Mouse (Mus musculus): ENCODE results near the gene Nav2.

Nav2 gene

DNA sequence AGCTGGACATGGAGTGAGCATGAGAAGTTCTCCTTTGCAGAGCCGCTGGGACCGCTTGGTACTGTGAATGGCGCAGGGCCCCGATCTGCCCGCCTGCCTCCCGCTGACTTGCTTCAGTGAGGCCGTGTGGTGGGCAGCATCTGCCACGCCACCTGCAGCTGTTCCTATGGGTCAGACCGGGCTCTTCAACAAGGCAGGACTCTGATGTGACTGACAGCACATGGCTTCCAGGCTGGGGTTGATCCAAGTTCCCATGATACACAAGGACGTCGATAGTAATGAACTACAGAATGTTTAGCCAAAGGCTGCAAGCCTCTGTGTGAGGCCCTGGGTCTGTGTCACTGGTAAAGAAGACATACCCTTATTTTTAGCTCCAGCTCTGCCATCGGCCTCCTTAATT lies 507.2 kb downstream of the Nav2 start:
- DNase-seq, result no peak

DNA sequence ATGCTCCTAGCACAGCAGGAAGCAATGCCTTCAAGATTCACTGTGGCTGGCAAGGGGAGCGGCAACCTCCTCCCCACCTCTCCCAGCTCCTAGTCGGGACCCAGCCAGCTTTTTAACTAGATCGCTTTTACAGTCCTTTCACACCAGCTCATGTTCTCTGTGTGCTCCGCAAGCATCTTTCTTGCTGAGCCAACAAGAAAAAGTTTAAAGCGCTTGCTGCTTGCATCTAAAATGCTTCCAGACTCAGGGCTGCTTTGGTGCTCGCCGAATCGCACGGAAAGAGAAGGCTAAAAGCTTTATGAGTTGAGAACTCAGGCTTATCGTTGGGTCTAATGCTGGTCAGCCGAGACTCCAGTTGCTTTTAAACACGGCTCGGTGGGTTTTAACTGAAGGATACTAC lies 510.3 kb downstream of the Nav2 start:
- DNase-seq, result no peak

DNA sequence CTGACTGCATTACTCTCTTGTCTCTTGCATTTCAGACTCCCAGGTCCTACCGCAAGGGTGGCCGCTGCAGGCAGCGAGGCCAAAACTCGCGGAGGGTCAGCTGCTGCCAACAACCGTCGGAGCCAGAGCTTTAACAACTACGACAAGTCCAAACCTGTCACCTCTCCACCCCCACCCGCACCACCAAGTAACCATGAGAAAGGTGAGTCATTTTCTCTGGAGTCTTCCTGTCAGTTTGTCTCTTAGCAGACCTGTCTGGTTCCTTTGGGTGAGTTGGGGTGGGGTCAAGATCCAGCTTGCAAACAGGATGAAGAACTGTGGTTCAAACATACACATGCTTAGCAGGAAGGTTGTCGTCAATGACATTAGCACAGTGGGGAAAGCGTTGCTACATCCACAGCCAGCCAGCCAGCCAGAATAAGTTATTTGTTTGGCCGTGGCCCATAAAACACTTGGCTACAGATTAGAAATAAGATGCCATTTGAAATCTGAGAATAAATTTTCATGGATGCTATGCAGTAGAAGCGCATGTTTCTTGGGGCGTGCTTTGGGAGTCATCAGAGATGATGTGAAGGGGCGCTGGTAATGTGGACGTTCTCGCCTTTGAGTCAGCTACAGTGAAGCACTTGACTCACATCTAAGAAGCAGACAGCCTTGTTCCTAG lies 511.8 kb downstream of the Nav2 start:
- DNase-seq, result no peak

DNA sequence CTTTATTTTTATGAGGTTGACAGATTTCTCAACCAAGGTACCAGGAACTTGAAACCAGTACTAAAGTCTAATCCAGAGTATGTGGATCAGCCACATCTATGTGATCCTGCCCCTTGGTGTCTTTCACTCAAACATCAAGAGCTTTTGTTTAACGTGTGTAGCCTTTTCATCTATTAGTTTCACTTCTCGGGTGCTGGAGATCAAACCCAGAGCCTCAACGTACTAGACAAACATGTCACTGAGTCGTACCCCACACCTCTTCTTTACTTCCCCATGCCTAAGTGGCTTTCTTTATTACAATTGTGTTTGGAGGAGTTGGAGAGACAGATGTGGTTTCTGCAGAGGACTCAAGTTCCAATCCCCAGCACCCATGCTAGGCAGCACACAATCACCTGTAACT lies 512.7 kb downstream of the Nav2 start:
- DNase-seq, result no peak

DNA sequence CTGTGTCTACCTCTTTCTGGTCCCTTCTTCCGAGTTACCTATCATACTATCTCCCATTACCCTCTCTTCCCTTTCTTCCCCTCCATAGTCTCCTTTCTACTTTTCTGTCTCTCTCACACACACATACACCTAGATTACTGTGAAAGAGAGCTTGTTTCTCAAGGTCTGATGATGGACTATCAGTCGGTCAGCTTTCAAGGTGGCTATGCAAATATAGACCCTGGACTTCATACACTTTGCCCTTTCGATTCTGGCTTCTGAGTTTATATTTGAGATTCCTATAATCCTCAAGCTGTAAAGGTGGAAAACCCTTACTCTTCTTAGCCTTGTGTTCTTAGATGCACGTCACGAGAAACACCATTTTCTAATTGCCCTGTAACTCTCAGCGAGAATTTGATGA lies 515.4 kb downstream of the Nav2 start:
- no peak for DNase-seq

DNA sequence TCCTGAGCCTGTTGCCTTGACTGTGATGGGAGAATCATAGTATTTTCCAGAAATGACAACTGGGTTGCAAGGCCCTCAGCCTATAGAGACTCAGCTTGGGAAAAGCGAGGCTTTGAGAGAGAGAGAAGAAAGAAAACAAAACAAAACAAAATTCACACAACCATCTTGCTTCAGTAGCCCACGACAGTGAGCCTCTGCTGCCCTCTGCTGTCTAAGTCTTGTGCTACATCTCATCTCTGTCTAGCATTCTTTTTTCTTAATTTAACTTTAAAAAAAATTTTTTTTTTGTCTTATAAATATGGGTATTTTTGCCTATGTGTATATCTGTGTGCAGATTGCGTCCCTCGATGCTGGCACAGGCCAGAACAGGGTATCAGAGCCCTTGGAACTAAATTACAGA lies 517.5 kb downstream of the Nav2 start:
- peak; percentile 60 for DNase-seq

DNA sequence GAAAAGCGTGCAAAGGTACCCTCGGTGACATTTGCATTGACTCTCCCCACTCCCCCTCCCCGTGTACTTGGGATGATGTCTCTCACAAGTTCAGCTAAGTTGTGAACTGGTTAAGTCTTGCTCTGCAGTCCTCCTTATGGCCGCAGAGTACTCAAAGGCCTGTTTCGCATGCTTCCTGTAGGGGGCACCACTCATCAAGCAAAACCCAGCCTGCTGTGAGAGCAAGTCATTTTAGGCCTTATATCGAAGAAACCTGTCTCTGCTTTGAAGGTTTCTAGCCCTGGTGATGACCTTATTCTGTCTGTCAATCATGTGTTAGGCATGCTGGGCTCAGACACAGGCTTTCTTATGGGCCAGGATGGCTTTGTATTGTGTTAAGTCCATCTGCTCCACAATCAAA lies 519.3 kb downstream of the Nav2 start:
- peak; percentile 25 for DNase-seq

DNA sequence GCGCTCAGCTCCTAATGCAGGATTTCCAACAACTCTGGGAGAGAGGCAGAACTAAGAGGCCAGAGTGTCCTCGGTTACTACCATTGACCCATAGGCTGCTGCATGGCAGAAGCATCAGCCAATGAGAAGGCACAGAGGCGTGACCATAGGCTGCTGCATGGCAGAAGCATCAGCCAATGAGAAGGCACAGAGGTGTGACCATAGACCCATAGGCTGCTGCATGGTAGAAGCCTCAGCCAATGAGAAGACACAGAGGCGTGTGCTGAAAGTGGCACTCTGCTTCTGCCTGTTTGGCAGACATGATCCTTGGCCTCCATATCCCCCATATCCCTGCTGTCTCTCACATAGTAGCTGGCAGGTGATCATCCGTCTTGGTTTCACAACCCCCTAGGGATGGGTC lies 520.4 kb downstream of the Nav2 start:
- no peak for DNase-seq

DNA sequence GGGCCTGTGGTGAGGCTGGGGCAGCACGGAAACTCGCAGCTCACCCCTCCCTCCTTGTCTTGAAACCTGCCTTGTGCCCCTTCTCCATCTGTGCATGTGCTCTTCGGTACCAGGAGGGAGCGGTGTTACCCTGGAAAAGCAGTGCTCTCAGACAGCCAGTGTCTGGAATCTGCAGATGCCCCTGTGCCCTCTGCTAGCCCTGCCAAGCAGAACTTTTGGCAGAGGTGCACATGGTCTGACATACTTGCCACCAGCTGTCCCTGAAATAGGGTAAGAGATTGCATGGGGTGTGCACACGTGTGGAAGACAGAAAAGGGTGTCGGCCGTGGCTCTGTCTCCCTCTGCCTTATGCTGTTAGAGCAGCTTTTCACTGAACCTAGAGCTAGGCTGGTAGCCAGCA lies 522.3 kb downstream of the Nav2 start:
- no peak for DNase-seq

DNA sequence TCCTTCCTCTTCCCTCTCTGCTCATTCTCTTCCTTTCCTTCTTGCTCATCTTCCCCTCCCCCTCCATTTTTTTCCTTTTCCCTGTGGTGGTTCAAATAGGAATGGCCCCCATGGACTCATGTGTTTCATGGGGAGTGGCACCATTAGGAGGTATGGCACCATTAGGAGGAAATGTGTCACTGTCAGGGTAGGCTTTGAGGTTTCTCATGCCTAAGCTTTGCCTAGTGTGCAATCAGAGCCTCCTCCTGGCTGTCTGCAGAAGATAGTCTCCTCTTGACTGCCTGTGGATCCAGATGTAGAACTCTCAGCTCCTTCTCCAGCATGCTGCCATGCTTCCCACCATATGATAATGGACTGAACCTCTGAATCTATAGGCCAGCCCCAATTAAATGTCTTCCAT lies 525.4 kb downstream of the Nav2 start:
- no peak for DNase-seq

DNA sequence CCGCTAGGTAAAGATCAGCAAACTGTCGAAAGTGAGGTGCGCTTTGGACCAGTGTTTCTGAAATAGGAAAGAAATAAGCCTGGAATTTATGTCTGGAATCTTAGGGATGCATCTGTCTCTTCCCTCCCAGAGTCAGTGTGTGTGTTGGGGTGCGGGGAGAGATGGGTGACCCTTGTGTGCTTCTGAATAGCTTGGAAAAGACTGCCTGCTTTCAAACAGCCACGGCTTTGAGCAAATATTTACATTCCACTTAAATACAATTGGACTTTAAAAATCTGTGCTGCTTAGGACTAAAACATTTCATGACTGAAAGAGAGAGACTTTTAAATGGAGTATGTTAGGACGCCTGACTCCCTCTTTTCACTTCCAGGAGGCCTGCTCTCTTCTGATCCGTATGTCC lies 528.0 kb downstream of the Nav2 start:
- no peak for DNase-seq

DNA sequence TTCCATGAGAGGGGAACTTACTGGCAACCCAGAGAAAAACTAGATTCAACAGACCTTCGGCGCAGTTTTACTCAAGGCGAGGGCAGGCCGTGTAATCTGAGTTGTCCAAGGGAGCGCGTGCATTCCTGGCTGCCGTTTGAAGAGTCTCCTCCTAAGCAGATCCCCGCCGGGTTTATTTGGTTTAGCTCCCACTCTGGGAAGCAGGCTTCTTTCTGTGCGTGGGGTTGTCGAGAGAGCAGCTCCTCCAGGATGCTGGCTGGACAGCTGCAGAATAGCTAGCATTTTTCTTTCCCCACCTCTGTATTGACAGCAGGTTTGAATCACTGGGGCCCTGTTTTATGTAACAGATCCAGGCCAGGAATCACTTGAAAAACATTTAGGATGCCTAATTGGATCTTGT lies 529.4 kb downstream of the Nav2 start:
- no peak for DNase-seq

DNA sequence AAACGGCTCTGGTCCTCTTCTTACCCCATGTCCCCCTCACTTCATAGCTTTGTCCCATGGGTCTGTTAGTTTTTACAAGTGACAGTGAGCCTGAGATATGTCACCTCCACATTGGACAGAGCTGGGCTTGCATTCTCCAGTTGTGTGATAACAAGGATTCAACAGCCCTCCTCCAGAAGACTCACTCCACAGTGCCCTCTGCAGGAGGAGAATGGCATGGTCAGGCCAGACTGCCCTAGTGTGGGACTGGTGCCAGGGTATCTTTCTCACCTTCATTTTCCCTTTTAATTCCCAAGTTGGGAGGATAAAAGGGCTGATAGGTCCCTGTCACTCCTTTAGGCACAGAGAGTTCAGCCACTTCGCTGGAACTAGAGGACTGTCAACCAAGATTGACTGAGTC lies 530.6 kb downstream of the Nav2 start:
- peak; percentile 45 for DNase-seq

DNA sequence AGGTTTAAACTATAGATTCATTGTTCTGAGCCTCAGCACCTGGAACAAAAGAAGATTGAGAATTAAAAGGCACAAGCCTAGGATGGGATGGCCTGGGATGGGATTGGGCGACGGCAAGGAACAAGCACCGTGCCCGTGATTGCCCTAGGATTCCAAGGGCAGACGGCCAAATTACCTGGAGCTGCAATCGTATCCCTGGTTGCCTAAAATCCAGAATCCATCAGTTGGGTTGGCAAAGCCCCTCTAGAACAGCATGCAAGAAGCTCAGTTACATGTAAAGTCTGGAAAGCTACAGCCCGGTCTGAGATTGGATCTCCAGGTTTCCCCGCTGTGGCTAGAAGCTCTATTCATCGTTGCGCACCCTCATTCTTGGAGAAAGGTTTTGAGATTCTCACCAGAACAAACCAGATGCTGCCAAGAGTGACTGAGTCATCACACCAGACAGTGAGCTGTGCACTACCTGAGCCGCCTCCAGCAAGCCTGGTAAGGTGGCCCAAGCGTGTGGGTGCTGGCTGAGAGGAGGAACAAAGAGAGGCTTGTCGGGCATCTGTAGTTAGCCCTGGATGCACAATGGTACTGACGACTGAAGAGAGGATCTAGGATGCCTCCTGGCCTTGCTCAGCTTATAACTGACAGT lies 531.9 kb downstream of the Nav2 start:
- peak; percentile 17 for DNase-seq

DNA sequence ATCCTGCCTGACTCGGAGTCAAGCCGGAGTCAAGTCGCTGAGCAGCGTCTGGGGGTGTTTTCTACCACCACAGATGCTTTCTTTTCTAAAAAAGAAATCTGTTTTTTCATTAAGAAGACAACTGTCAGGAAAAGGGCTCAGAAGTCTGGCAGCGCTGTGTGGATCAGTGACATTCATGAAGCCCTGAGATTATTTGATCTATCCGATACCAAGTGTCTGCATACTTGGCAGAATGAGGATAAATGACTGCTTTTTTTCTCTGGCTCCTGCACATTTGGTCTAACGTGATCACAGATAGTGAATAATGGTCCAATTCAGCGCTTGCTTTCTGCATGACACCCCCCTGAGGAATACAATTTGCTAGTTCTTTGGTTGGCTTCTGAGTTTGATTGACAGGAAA lies 533.7 kb downstream of the Nav2 start:
- no peak for DNase-seq

DNA sequence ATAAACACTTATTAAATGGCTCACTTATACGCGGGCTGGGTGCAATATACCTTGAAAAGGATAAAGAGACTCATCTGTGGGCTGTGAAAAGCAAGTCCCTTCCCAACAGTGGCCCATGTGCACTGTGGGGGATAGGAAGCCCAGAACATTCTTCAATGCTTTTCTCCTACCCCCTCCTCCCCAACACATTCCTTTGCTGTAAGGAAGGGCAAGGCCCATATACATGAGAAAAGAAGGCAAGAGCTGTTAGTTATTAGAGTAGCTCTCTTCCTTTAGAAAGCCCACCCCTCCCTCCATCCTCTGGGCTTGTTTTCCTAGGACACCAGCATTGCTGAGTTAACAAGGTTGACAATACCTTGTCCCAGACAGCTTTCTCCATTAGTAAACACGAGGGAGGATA lies 540.1 kb downstream of the Nav2 start:
- no peak for DNase-seq

DNA sequence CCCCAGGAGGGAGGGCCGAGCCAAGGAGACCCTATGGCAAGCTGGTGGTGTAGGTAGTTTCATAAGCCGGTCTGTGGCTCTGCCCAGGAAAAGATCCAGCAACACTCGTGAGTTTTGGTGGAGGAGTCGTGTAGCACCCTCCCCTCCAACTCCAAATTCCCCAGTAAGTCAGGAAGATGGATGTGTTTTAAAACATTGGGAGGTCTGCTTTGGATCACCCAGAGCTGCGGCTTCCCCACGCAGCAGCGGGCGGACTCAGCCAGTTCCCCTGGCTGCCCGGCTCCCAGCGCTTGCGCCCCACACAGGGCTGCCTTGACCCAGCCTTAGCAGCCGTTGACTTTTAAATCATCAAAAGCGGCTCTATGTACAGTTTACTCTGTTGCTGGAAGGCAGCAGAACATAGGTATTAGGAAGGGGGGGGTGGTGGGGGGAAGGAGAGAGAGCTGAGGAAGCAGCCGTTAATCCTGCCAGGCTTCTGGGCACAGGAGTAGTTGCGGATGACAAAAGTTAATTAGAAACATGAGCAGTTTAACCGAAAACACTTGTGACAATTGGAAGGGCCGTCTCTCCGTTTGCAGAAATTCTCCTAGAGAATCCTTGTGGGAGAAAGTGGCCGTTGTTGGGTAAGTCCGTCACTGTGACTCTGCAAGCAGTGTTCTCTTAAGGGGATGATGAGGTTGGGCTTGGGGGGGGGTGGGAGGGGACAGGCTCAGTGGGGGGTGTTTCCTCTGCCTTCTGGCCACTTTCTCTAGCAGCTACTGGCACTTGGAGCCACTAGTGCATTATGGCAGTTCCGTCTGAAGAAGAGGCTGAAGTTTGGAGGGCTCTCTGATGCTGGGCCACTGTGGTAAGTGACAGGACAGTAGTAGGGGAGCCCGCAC lies 542.0 kb downstream of the Nav2 start:
- no peak for DNase-seq

DNA sequence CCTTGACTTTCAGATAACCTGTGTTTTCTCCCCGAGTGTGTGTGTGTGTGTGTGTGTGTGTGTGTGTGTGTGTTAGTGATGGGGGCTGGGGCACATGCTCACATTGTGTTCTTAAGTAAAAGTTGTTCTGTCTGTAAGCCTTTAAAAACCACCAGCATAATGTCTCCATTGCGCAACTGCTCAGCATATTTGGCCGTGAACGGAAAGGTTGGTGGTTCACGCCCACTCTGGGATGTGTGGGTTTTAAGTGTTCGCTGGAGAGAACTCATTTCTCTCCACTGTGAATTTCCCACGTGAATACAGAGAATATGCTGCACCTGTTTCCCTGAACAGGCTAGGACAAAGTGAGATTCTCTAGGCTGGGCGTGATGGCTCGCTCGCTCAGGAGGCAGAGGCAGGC lies 542.7 kb downstream of the Nav2 start:
- DNase-seq, result no peak

DNA sequence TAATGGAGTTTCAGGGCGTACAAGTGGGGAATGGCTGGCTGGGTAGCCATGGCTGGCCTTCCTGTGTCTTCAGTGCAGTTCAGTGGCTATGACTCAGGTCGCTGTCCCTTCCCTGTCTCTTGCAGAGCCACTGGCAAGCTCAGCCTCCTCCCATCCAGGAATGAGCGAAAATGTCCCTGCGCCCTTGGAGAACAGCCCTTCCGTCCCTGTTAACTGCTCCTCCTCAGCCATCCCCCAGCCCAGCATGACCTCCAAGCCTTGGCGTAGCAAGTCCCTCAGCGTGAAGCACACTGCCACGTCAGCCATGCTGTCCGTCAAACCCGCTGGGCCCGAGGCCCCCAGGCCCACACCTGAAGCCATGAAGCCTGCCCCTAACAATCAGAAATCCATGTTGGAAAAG lies 543.8 kb downstream of the Nav2 start:
- DNase-seq, result no peak

DNA sequence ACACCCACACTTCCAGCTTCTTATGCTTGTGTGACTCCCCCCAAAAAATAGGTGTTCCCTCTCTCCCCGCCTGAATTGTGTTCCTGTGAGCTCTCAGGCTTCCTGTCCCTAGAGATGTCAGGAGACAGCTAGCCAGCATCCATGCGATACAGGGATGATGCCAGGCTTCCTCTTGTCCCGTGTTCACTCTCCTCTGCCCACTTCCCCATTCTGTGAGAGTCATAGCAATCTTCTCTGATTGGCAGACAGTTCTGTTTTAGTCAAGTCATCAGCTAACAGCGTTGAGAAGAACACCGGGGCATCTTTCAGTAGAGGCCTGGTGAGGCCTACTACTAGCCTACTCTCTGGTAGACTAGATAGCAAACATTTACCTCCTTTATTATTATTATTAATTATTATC lies 546.1 kb downstream of the Nav2 start:
- no peak for DNase-seq

DNA sequence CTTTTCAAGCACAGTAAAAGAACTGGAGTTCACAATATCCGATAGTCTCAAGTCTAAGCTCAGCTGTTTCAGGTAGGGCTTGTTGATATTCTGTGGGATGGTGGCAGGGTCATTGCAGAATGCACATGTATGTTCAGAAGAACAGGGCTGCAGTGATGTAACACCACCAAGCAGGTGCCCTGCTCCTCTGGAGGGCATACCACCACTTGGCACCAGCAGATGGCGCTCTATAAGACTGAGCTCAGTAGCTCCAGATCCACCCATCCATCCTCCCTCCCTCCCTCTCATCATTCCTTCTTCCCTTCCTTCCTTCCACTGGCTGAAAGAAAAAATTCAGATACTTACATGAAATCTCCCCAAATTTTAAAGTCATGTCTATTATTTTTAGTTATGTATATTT lies 547.6 kb downstream of the Nav2 start:
- DNase-seq, result peak; percentile 32

DNA sequence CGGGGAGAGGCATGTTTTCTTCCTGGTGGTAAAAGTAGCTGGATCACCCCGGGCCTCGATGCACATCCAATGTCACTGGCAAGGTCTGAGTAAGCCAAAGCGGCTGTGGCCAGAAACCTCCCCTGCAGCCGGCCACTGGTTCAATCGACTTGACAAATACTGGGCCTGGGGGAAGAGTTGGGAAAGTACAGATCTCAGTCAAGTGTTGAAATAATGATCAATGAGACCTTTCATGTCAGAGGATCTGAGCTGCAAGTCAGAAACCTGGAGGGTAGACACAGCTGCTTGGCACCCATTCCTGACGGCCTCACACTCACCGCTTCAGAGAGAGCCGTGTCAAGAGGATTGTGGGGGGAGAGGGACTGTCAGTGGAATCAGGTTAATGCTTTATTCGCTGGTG lies 548.9 kb downstream of the Nav2 start:
- no peak for DNase-seq

DNA sequence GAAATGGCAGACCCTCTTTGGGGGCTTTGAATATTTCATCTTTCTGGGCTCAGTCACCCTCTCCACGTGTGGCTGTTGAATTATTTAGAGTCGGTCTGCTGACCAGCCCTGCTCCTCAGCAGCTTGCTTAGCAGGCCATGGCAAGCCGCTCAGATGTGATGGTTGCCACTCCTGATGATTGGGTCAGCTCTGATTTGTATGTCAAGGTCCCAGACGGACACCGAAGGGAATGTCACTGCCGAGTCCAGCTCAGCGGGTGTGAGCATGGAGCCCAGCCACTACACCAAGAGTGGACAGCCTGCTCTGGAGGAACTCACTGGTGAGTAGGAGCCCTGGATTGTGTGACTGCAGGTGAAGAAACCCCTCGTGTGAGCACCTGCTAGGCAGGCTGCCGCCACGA lies 549.4 kb downstream of the Nav2 start:
- no peak for DNase-seq

DNA sequence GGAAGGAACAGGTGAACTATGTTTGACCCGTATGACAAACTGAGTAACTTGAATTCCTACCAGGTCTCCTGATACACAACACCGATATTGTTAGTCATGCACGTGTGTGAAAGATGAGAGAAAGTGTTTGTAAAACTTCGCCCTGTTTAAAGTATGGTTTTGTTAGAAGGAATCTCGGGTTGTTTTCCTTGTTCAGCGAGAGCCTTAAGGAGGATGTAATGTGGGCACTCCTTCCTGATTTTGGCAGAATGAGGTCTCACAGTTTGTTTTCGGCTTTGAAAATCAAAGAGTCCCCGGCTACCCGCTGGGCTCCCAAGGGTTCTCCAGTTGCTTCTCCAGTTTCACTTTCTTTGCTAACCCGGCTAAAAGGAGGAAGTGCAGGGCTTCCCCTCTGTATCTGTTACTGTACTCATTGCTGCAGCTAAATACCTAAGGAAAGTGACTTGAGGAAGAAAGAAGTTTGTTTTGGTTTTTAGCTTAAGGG lies 553.9 kb downstream of the Nav2 start:
- no peak for DNase-seq

Measured in cerebellum, adult 8-10 months (tissue).